Mouse (Mus musculus) layer of hippocampus, postnatal 14 days (tissue): Measurements from ENCODE around the gene Spats2l. TPM values are rescaled to one million over a fixed set of nuclear protein-coding genes. Genes with fewer than 3 reads are reported as not detected.
A peak's percentile ranks its signal among the peaks of the same experiment; 100 is the strongest.

ENCODE experiments used
- DNase-seq, 2 experiments: peaks; one replicate each; pipeline ENCODE4 v3.0.0; 2021 to 2022; ENCODE audit warnings: low spot score in 2 of 2, mixed read lengths in 1 of 2
- total RNA-seq, 2 experiments: library from RNA; stranded (reverse); gene quantifications; 2 replicates each; pipeline ENCODE4 v1.2.3; 2021

The Spats2l gene
- total RNA-seq, 2 experiments from 2014 or later: 33.0 to 33.3 TPM

- no peak for DNase-seq
These were observed 46.6 kb downstream of the Spats2l start for GRCm38 (mm10) chr1:57820428-57820997.

GRCm38 (mm10) chr1:57824966-57825759, 51.2 kb downstream of the Spats2l start:
- no peak for DNase-seq

- no peak for DNase-seq
These were observed 52.3 kb downstream of the Spats2l start for GRCm38 (mm10) chr1:57826245-57826644.

GRCm38 (mm10) chr1:57833145-57833544, 59.2 kb downstream of the Spats2l start:
- DNase-seq: no peak

- no peak for DNase-seq
These were observed 61.2 kb downstream of the Spats2l start for GRCm38 (mm10) chr1:57835128-57835527.

GRCm38 (mm10) chr1:57836686-57837317, 62.8 kb downstream of the Spats2l start:
- no peak for DNase-seq

- DNase-seq: no peak
These were observed 65.9 kb downstream of the Spats2l start for GRCm38 (mm10) chr1:57839863-57840262.

GRCm38 (mm10) chr1:57845054-57845722, 71.2 kb downstream of the Spats2l start:
- no peak for DNase-seq

- DNase-seq: no peak
These were observed 73.1 kb downstream of the Spats2l start for GRCm38 (mm10) chr1:57846856-57847698.

- no peak for DNase-seq
These were observed 75.1 kb downstream of the Spats2l start for GRCm38 (mm10) chr1:57849087-57849486.

- DNase-seq: no peak
These were observed 76.0 kb downstream of the Spats2l start for GRCm38 (mm10) chr1:57849916-57850315.

- DNase-seq: peak in 1 of 2 experiments; percentile 27
These were observed 77.9 kb downstream of the Spats2l start for GRCm38 (mm10) chr1:57851871-57852270.

- DNase-seq: peak; percentile 21 to 76
These were observed 78.8 kb downstream of the Spats2l start for GRCm38 (mm10) chr1:57852562-57853271.

GRCm38 (mm10) chr1:57857799-57858198, 83.8 kb downstream of the Spats2l start:
- DNase-seq: no peak

GRCm38 (mm10) chr1:57862024-57862423, 88.1 kb downstream of the Spats2l start:
- peak in 1 of 2 experiments; percentile 13 for DNase-seq

- no peak for DNase-seq
These were observed 94.7 kb downstream of the Spats2l start for GRCm38 (mm10) chr1:57868651-57869050.

- no peak for DNase-seq
These were observed 98.0 kb downstream of the Spats2l start for GRCm38 (mm10) chr1:57872006-57872405.

- no peak for DNase-seq
These were observed 100.0 kb downstream of the Spats2l start for GRCm38 (mm10) chr1:57873996-57874395.

- DNase-seq: no peak
These were observed 101.1 kb downstream of the Spats2l start for GRCm38 (mm10) chr1:57875109-57875508.

- peak; percentile 31 to 35 for DNase-seq
These were observed 101.5 kb downstream of the Spats2l start for GRCm38 (mm10) chr1:57875512-57875911.
